Comparison of ENCODE assay signal across 8 mouse cellular contexts in genomic region chr7:80200588-80200945, GRCm38 (mm10). TPM values are rescaled to one million over a fixed set of nuclear protein-coding genes. Genes with fewer than 3 reads are reported as not detected.
DNase-seq lines count a peak whose midpoint lies in the region; ATAC-seq and TF ChIP-seq lines count a peak whose summit lies in the region.

No protein-coding gene starts in this region.

- TF ChIP-seq CTCF in midbrain, postnatal 0 days (IDR thresholded peaks at IDR 0.05): 0 out of 2 replicates have a peak, but pooled peaks have one; percentile 10

- DNase-seq in kidney, adult 8-10 months: no peak
- no peak for DNase-seq in midbrain, postnatal 0 days (ENCODE audit: low spot score)
- no peak for DNase-seq in ovary, postnatal 14 days (ENCODE audit: low spot score)
- no peak for DNase-seq in adrenal gland, adult 2 months
- no peak for DNase-seq in cerebellum, postnatal 36 days

- H3K9ac ChIP-seq in kidney, embryonic 15.5 days: no peak overlapping the region
- no peak overlapping the region for H3K9ac ChIP-seq in limb, embryonic 12.5 days (replicated peaks)
- H3K9ac ChIP-seq in midbrain, postnatal 0 days (replicated peaks; ENCODE audit: low read length, poor library complexity, severe bottlenecking): no peak overlapping the region

- peaks cover 69% of the 10 kb centered on the region for H3K4me1 ChIP-seq in kidney, embryonic 15.5 days
- peaks cover 26% of the 10 kb centered on the region for H3K4me1 ChIP-seq in brown adipose tissue, adult 24 weeks (ENCODE audit: control insufficient read depth, insufficient read depth, insufficient read length, low read length)
- H3K4me1 ChIP-seq in limb, embryonic 12.5 days (replicated peaks): peaks cover 39% of the 10 kb centered on the region
- peaks cover 22% of the 10 kb centered on the region for H3K4me1 ChIP-seq in midbrain, postnatal 0 days (ENCODE audit: insufficient read depth, low read length)

- H3K9me3 ChIP-seq in kidney, embryonic 15.5 days (replicated peaks): no peaks in the 10 kb centered on the region
- no peaks in the 10 kb centered on the region for H3K9me3 ChIP-seq in limb, embryonic 12.5 days
- no peaks in the 10 kb centered on the region for H3K9me3 ChIP-seq in midbrain, postnatal 0 days (ENCODE audit: low read length)

- H3K4me2 ChIP-seq in kidney, embryonic 15.5 days: peak overlapping the region; percentile 78; the same call in 1 of the 2 replicates
- H3K4me2 ChIP-seq in limb, embryonic 12.5 days: peak overlapping the region; percentile 84
- no peak overlapping the region for H3K4me2 ChIP-seq in midbrain, postnatal 0 days (ENCODE audit: low read depth, low read length, poor library complexity, severe bottlenecking)

- ATAC-seq in kidney, embryonic 15.5 days (replicated peaks; ENCODE audit: low FRiP score): no peak
- no peak for ATAC-seq in limb, embryonic 12.5 days (ENCODE audit: insufficient number of reproducible peaks, insufficient read depth, low FRiP score, low TSS enrichment, low read depth)
- no peak for ATAC-seq in midbrain, postnatal 0 days (ENCODE audit: low FRiP score)

- no peak overlapping the region for H3K27ac ChIP-seq in kidney, embryonic 15.5 days
- peak overlapping the region; percentile 51 for H3K27ac ChIP-seq in brown adipose tissue, adult 24 weeks (replicated peaks; ENCODE audit: low read depth, low read length)
- H3K27ac ChIP-seq in limb, embryonic 12.5 days: no peak overlapping the region
- no peak overlapping the region for H3K27ac ChIP-seq in midbrain, postnatal 0 days (ENCODE audit: low read depth, low read length)

- no peak overlapping the region for H3K4me3 ChIP-seq in kidney, embryonic 15.5 days (replicated peaks)
- peak overlapping the region; percentile 87 for H3K4me3 ChIP-seq in brown adipose tissue, adult 24 weeks (ENCODE audit: insufficient read depth, low read depth, low read length)
- H3K4me3 ChIP-seq in limb, embryonic 12.5 days (replicated peaks): no peak overlapping the region
- no peak overlapping the region for H3K4me3 ChIP-seq in midbrain, postnatal 0 days (ENCODE audit: low read depth, low read length)

- WGBS in kidney, embryonic 15.5 days: 50% methylated on average over 6 of the region's 6 CpGs
- 55% methylated on average over 6 of the region's 6 CpGs for WGBS in limb, embryonic 12.5 days
- WGBS in midbrain, postnatal 0 days: 84% methylated on average over 6 of the region's 6 CpGs

- no peaks in the 10 kb centered on the region for H3K27me3 ChIP-seq in kidney, embryonic 15.5 days
- H3K27me3 ChIP-seq in limb, embryonic 12.5 days: no peaks in the 10 kb centered on the region
- no peaks in the 10 kb centered on the region for H3K27me3 ChIP-seq in midbrain, postnatal 0 days (ENCODE audit: insufficient read depth, low read length)

- peaks cover 7% of the 10 kb centered on the region; the same call in 1 of the 2 replicates for H3K36me3 ChIP-seq in kidney, embryonic 15.5 days
- peaks cover 7% of the 10 kb centered on the region for H3K36me3 ChIP-seq in limb, embryonic 12.5 days
- H3K36me3 ChIP-seq in midbrain, postnatal 0 days (ENCODE audit: insufficient read depth, low read length): 0 out of 2 replicates have a peak, but pooled peaks cover 3% of the 10 kb centered on the region

RNA-seq across cellular contexts. Expression of gene Sema4b, which starts 13.9 kb away (rescaled TPM):
- polyA plus RNA-seq in kidney, embryonic 15.5 days (2015; fragmentation: Nextera tagmentation; extraction: Ambion mirVana): 17.1 and 21.9 TPM in 2 replicates
- 13.1 and 15.1 TPM in 2 replicates for polyA plus RNA-seq in brown adipose tissue, adult 24 weeks (2012; ENCODE audit: insufficient read depth, insufficient read length, missing spikeins)
- 12.2 and 13.5 TPM in 2 replicates for polyA plus RNA-seq in limb, embryonic 12.5 days (2016; fragmentation: Nextera tagmentation; extraction: Ambion mirVana)
- total RNA-seq in midbrain, postnatal 0 days (2014; rRNA removed): 40.3 and 43.7 TPM in 2 replicates
- 26.3 and 29.2 TPM in 2 replicates for polyA plus RNA-seq in midbrain, postnatal 0 days (2015; fragmentation: Nextera tagmentation; extraction: Ambion mirVana)
- total RNA-seq in adrenal gland, adult 2 months (2021): 10 to 100 TPM; 57.7 to 66.4 TPM
- polyA plus RNA-seq in adrenal gland, adult 2 months (2012; rRNA removed): 55.1 and 65.8 TPM in 2 replicates

RNA-seq across cellular contexts. Expression of gene Cib1, which starts 32.0 kb away (rescaled TPM):
- polyA plus RNA-seq in kidney, embryonic 15.5 days (2015; fragmentation: Nextera tagmentation; extraction: Ambion mirVana): 108 and 122 TPM in 2 replicates
- 56.7 and 63.4 TPM in 2 replicates for polyA plus RNA-seq in brown adipose tissue, adult 24 weeks (2012; ENCODE audit: insufficient read depth, insufficient read length, missing spikeins)
- polyA plus RNA-seq in limb, embryonic 12.5 days (2016; fragmentation: Nextera tagmentation; extraction: Ambion mirVana): 47.5 and 49.7 TPM in 2 replicates
- total RNA-seq in midbrain, postnatal 0 days (2014; rRNA removed): 15.2 and 22.3 TPM in 2 replicates
- 30.6 and 33.7 TPM in 2 replicates for polyA plus RNA-seq in midbrain, postnatal 0 days (2015; fragmentation: Nextera tagmentation; extraction: Ambion mirVana)
- 10 to 100 TPM; 66.7 to 75.3 TPM for total RNA-seq in adrenal gland, adult 2 months (2021)
- 110 and 126 TPM in 2 replicates for polyA plus RNA-seq in adrenal gland, adult 2 months (2012; rRNA removed)

RNA-seq across cellular contexts. Expression of gene Gdpgp1, which starts 32.1 kb away (rescaled TPM):
- 3.5 and 3.9 TPM in 2 replicates for polyA plus RNA-seq in kidney, embryonic 15.5 days (2015; fragmentation: Nextera tagmentation; extraction: Ambion mirVana)
- 0.71 and 2.9 TPM in 2 replicates for polyA plus RNA-seq in brown adipose tissue, adult 24 weeks (2012; ENCODE audit: insufficient read depth, insufficient read length, missing spikeins)
- 3.2 and 3.7 TPM in 2 replicates for polyA plus RNA-seq in limb, embryonic 12.5 days (2016; fragmentation: Nextera tagmentation; extraction: Ambion mirVana)
- total RNA-seq in midbrain, postnatal 0 days (2014; rRNA removed): 5.9 and 7.4 TPM in 2 replicates
- polyA plus RNA-seq in midbrain, postnatal 0 days (2015; fragmentation: Nextera tagmentation; extraction: Ambion mirVana): 2.5 and 2.8 TPM in 2 replicates
- 1 to 10 TPM; 3.6 to 4.6 TPM for total RNA-seq in adrenal gland, adult 2 months (2021)
- polyA plus RNA-seq in adrenal gland, adult 2 months (2012; rRNA removed): 2.6 and 2.9 TPM in 2 replicates

RNA-seq across cellular contexts. Expression of gene Ttll13, which starts 45.6 kb away (rescaled TPM):
- polyA plus RNA-seq in kidney, embryonic 15.5 days (2015; fragmentation: Nextera tagmentation; extraction: Ambion mirVana): 1.2 and 2.1 TPM in 2 replicates
- not detected in 2 replicates for polyA plus RNA-seq in brown adipose tissue, adult 24 weeks (2012; ENCODE audit: insufficient read depth, insufficient read length, missing spikeins)
- 0.41 and 0.79 TPM in 2 replicates for polyA plus RNA-seq in limb, embryonic 12.5 days (2016; fragmentation: Nextera tagmentation; extraction: Ambion mirVana)
- total RNA-seq in midbrain, postnatal 0 days (2014; rRNA removed): 1.2 and 1.6 TPM in 2 replicates
- polyA plus RNA-seq in midbrain, postnatal 0 days (2015; fragmentation: Nextera tagmentation; extraction: Ambion mirVana): 2.4 and 3.2 TPM in 2 replicates
- total RNA-seq in adrenal gland, adult 2 months (2021): 1 to 10 TPM in 1 of 2 experiments, under 1 TPM in 1; 0.89 to 1.2 TPM
- polyA plus RNA-seq in adrenal gland, adult 2 months (2012; rRNA removed): 0.66 TPM in 2 replicates
